Mouse (Mus musculus) neural tube, embryonic 14.5 days (tissue): ENCODE results near the gene Mn1. TPM values are rescaled to one million over a fixed set of nuclear protein-coding genes. Genes with fewer than 3 reads are reported as not detected.

ENCODE experiments used
- ATAC-seq: fragments of 200-750 bp; cut with Nextera tagmentation; 2 replicates; pipeline ENCODE4 v1.8.0; 2017; ENCODE audit warnings: low read depth, mild to moderate bottlenecking, moderate TSS enrichment, moderate library complexity
- H3K27ac ChIP-seq: fragments of 300-500 bp; sonication (generic); 2 replicates; pipeline ENCODE4 v1.5.1; 2014; ENCODE audit warnings: low read depth, mild to moderate bottlenecking, control low read depth, low read length, moderate library complexity, mixed read lengths
- H3K27me3 ChIP-seq: fragments of 300-500 bp; sonication (generic); 2 replicates; pipeline ENCODE4 v1.6.1; 2014; ENCODE audit warnings: low read length; ENCODE audit not compliant: control insufficient read depth, insufficient read depth
- H3K36me3 ChIP-seq: fragments of 300-500 bp; sonication (generic); 2 replicates; pipeline ENCODE4 v1.6.1; 2014; ENCODE audit warnings: low read length, mixed read lengths; ENCODE audit not compliant: control insufficient read depth, insufficient read depth
- H3K4me1 ChIP-seq: fragments of 300-500 bp; sonication (generic); 2 replicates; pipeline ENCODE4 v1.6.1; 2014; ENCODE audit warnings: low read length; ENCODE audit not compliant: control insufficient read depth, insufficient read depth
- H3K4me2 ChIP-seq: fragments of 300-500 bp; sonication (generic); 2 replicates; pipeline ENCODE4 v1.6.1; 2014; ENCODE audit warnings: mild to moderate bottlenecking, low read depth, low read length, control low read depth
- H3K4me3 ChIP-seq: fragments of 300-500 bp; sonication (generic); 2 replicates; pipeline ENCODE4 v1.5.1; 2014; ENCODE audit warnings: low read depth, low read length, control low read depth, mixed read lengths
- H3K9ac ChIP-seq: fragments of 300-500 bp; sonication (generic); replicated peaks from 2 replicates; pipeline ENCODE4 v1.6.1; 2014; ENCODE audit warnings: low read depth, mild to moderate bottlenecking, control low read depth, low read length, mixed read lengths
- H3K9me3 ChIP-seq: fragments of 300-500 bp; sonication (generic); 2 replicates; pipeline ENCODE4 v1.6.1; 2016; ENCODE audit warnings: low read length; ENCODE audit not compliant: control insufficient read depth
- WGBS: fragments of 180-500 bp; shearing (Covaris S2); extraction: QIAGEN DNeasy Blood & Tissue Kit; methylation state at CpG from one replicate; pipeline ENCODE4 v1.1.7; 2014; 5-methylcytosine and 5-hydroxymethylcytosine counted together
- polyA plus RNA-seq: library from polyadenylated mRNA; unstranded; fragments of >200 nt; fragmentation: Nextera tagmentation; extraction: Ambion mirVana; gene quantifications from 2 replicates; pipeline ENCODE4 v1.2.1, GENCODE M21; 2014

Gene Mn1
- polyA plus RNA-seq, 1 experiment from 2014 or later, result 18.6 TPM

- 91% methylated on average over 7 of the region's 7 CpGs for WGBS
These were observed 19.1 kb downstream of the Mn1 start for GRCm38 (mm10) chr5:111436260-111436659.

GRCm38 (mm10) chr5:111437205-111437604, 20.0 kb downstream of the Mn1 start:
- H3K4me2 ChIP-seq, result no peak overlapping the region
- no peak overlapping the region for H3K4me3 ChIP-seq
- WGBS, result 68% methylated on average over 7 of the region's 7 CpGs
- H3K27me3 ChIP-seq, result no peaks in the 10 kb centered on the region
- H3K27ac ChIP-seq, result no peak overlapping the region
- H3K36me3 ChIP-seq, result no peaks in the 10 kb centered on the region
- no peaks in the 10 kb centered on the region for H3K9me3 ChIP-seq
- no peak for ATAC-seq
- peaks cover 26% of the 10 kb centered on the region; the same call in 1 of the 2 replicates for H3K4me1 ChIP-seq
- no peak overlapping the region for H3K9ac ChIP-seq

More at GRCm38 (mm10) chr5:111436260-111436659, 19.1 kb downstream of the Mn1 start:
- Histone ChIP-seq H3K9ac (0 out of 2 replicates have a peak overlapping the region, but pooled peaks have one; percentile 16), H3K27me3 (no peaks in the 10 kb centered on the region), H3K4me3 (no peak overlapping the region), H3K36me3 (no peaks in the 10 kb centered on the region), H3K27ac (no peak overlapping the region), H3K4me1 (peaks cover 31% of the 10 kb centered on the region), H3K9me3 (no peaks in the 10 kb centered on the region), H3K4me2 (no peak overlapping the region)
- ATAC-seq, result no peak

- ATAC-seq, result no peak
- Histone ChIP-seq H3K4me2 (no peak overlapping the region), H3K27ac (no peak overlapping the region), H3K4me3 (no peak overlapping the region), H3K27me3 (no peaks in the 10 kb centered on the region), H3K9ac (no peak overlapping the region), H3K36me3 (no peaks in the 10 kb centered on the region), H3K9me3 (no peaks in the 10 kb centered on the region), H3K4me1 (peaks cover 18% of the 10 kb centered on the region; the same call in 1 of the 2 replicates)
- WGBS, result 79% methylated on average over 3 of the region's 3 CpGs
These were observed 21.2 kb downstream of the Mn1 start for GRCm38 (mm10) chr5:111438336-111438735.

- WGBS, result 85% methylated on average over 8 of the region's 8 CpGs
- Histone ChIP-seq H3K27me3 (no peaks in the 10 kb centered on the region), H3K4me3 (no peak overlapping the region), H3K36me3 (no peaks in the 10 kb centered on the region), H3K4me1 (peaks cover 13% of the 10 kb centered on the region; the same call in 1 of the 2 replicates), H3K27ac (no peak overlapping the region), H3K4me2 (no peak overlapping the region), H3K9ac (no peak overlapping the region), H3K9me3 (no peaks in the 10 kb centered on the region)
- no peak for ATAC-seq
These were observed 21.7 kb downstream of the Mn1 start for GRCm38 (mm10) chr5:111438821-111439220.

- no peaks in the 10 kb centered on the region for H3K4me1 ChIP-seq
- no peak for ATAC-seq
- WGBS, result 93% methylated on average over 4 of the region's 4 CpGs
- no peaks in the 10 kb centered on the region for H3K36me3 ChIP-seq
- H3K27me3 ChIP-seq, result no peaks in the 10 kb centered on the region
- no peak overlapping the region for H3K9ac ChIP-seq
- no peak overlapping the region for H3K4me2 ChIP-seq
- H3K4me3 ChIP-seq, result no peak overlapping the region
- no peak overlapping the region for H3K27ac ChIP-seq
- no peaks in the 10 kb centered on the region for H3K9me3 ChIP-seq
These were observed 23.1 kb downstream of the Mn1 start for GRCm38 (mm10) chr5:111440264-111440663.

DNA sequence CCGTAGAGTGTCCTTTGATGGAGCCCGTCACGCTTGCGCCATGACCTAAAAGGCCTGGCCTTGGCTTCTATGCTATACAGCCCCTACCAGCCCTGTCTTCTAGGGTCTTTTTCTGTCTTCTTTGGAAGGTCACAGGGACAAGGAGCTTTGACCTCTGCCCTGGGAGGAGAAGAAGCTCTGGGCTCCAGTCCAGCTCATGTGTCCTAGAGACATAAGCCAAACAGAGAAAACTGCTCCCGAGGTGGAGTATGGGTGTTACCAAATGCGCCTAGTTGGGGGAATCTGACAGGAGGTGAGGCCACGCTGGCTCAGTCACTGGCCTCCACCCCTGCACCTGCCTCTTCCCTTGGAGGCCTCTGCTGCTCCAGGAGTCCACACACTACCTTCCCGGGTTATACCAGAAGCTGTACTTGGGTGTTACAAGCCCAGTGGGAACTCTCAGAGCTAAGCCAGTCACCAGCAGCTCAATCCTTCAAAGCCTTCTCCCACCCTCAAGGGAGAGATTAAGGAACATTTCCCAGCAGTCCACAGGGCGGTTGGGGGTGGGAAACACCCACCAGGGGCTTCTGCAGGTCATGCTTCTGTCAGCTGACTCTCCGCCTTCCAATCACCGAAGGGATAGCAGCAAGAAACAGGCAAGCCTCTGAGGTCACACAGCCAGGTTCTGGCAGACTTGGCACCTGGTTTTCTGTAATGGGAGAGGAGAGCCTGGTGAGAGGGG, 25.1 kb downstream of the Mn1 start:
- no peak overlapping the region for H3K27ac ChIP-seq
- 80% methylated on average over 11 of the region's 11 CpGs for WGBS
- ATAC-seq, result no peak
- H3K4me2 ChIP-seq, result no peak overlapping the region
- H3K4me1 ChIP-seq, result no peaks in the 10 kb centered on the region
- no peak overlapping the region for H3K9ac ChIP-seq
- H3K4me3 ChIP-seq, result no peak overlapping the region
- no peaks in the 10 kb centered on the region for H3K27me3 ChIP-seq
- no peaks in the 10 kb centered on the region for H3K36me3 ChIP-seq
- no peaks in the 10 kb centered on the region for H3K9me3 ChIP-seq

- Histone ChIP-seq H3K9me3 (no peaks in the 10 kb centered on the region), H3K9ac (no peak overlapping the region), H3K27me3 (no peaks in the 10 kb centered on the region), H3K4me3 (no peak overlapping the region), H3K4me2 (no peak overlapping the region), H3K27ac (no peak overlapping the region), H3K36me3 (no peaks in the 10 kb centered on the region), H3K4me1 (no peaks in the 10 kb centered on the region)
- ATAC-seq, result no peak
- WGBS, result 92% methylated on average over 3 of the region's 3 CpGs
These were observed 26.5 kb downstream of the Mn1 start for GRCm38 (mm10) chr5:111443636-111444035.

DNA sequence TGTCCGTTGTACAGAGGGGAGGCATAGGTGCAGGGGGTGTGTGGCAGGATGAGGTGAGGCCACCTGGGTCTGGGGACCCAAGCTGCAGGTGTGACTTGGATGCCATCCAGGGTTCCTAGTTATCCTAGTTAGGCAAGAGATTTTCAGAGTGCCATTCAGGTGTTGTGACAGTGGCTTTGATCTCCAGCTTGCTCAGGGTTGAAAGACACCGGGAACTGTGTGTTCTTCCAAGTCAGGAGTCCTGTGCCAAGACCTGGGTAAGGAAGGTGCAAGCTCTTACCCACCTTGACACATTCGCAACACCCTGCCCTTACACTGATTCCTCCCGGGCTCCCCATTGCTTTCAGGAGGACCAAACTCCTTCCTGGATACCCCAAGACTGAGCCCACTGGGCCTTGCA, 27.2 kb downstream of the Mn1 start:
- no peak overlapping the region for H3K4me2 ChIP-seq
- no peaks in the 10 kb centered on the region for H3K9me3 ChIP-seq
- H3K9ac ChIP-seq, result no peak overlapping the region
- peaks cover 3% of the 10 kb centered on the region; the same call in 1 of the 2 replicates for H3K4me1 ChIP-seq
- ATAC-seq, result no peak
- no peaks in the 10 kb centered on the region for H3K36me3 ChIP-seq
- 91% methylated on average over 4 of the region's 4 CpGs for WGBS
- H3K27ac ChIP-seq, result no peak overlapping the region
- no peaks in the 10 kb centered on the region for H3K27me3 ChIP-seq
- H3K4me3 ChIP-seq, result no peak overlapping the region

GRCm38 (mm10) chr5:111446652-111447051, 29.5 kb downstream of the Mn1 start:
- H3K4me2 ChIP-seq, result no peak overlapping the region
- ATAC-seq, result no peak
- H3K27me3 ChIP-seq, result no peaks in the 10 kb centered on the region
- peaks cover 3% of the 10 kb centered on the region; the same call in 1 of the 2 replicates for H3K4me1 ChIP-seq
- H3K9ac ChIP-seq, result no peak overlapping the region
- H3K36me3 ChIP-seq, result no peaks in the 10 kb centered on the region
- 22% methylated on average over 7 of the region's 7 CpGs for WGBS
- H3K9me3 ChIP-seq, result no peaks in the 10 kb centered on the region
- H3K27ac ChIP-seq, result no peak overlapping the region
- no peak overlapping the region for H3K4me3 ChIP-seq
